Mouse (Mus musculus) spleen, adult 12 weeks (tissue): ENCODE results near the gene Eef1g.
"Not testable (repeated sequence)": the region's sequence is repeated elsewhere in the genome, so short reads cannot be mapped to it uniquely, and the experiment has no call there.

ENCODE experiments used
- DNase-seq: peaks from one replicate; pipeline ENCODE4 v3.0.0; 2022; ENCODE audit warnings: low spot score

The Eef1g gene

DNA sequence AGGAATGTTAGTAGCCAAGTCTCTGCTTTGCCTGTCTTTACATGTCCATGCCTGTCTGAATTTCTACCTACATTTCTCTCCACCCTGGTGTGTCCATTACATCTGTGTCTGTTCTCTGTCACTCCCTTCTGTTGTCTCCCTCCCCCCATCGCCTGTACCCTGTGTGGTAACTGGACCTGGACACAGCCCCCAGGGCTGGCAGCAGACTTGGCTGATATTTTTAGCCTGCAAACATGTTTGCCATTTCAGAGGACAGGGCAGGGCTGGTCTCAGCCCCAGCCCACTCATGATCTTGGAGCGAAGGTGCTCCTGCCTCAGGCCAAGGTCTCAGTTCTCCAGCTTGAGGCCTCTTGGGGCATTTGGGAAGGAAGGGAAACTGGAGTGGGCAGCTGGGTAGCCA is 21.0 kb downstream of the Eef1g start:
- no peak for DNase-seq

DNA sequence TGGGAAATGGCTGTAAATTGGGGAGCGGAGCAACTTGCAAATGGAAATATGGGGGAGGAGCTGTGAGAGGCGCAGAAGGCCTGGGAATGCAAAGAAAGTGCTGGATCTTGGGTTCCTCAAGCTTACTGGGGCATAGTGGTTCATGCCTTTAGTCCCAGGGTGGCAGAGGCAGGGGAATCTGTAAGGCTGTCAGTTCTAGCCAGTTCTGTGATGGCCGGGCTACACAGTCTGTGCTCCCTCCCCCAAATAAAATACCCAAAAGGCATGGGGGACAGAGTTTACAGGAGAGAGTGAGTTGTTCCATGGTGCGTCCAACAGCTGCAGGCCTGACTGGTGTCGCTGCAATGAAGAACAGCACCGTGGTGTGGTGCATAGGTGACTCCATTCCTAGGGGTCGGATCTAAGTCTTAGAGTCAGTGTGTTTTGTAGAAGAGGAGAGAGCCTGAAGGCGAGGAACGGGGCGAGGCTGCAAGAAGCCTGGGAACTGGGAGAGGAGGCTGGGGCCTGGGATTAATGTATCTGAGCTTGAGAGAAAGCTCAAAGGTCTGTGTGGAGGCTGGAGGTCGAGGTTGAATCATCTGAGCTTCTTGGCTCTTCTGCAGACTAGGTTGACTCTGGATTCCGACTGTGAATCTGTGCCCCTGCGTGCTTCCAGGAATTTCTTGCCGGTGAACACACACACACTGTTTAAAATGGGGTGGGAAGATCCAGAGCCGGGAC is 21.7 kb downstream of the Eef1g start:
- no peak for DNase-seq

GRCm38 (mm10) chr19:8989066-8989566 is 22.3 kb downstream of the Eef1g start, which contains the start of gene Ahnak:
Gene Ahnak (plus strand): TSS chr19:8989284.
- DNase-seq: no peak

DNA sequence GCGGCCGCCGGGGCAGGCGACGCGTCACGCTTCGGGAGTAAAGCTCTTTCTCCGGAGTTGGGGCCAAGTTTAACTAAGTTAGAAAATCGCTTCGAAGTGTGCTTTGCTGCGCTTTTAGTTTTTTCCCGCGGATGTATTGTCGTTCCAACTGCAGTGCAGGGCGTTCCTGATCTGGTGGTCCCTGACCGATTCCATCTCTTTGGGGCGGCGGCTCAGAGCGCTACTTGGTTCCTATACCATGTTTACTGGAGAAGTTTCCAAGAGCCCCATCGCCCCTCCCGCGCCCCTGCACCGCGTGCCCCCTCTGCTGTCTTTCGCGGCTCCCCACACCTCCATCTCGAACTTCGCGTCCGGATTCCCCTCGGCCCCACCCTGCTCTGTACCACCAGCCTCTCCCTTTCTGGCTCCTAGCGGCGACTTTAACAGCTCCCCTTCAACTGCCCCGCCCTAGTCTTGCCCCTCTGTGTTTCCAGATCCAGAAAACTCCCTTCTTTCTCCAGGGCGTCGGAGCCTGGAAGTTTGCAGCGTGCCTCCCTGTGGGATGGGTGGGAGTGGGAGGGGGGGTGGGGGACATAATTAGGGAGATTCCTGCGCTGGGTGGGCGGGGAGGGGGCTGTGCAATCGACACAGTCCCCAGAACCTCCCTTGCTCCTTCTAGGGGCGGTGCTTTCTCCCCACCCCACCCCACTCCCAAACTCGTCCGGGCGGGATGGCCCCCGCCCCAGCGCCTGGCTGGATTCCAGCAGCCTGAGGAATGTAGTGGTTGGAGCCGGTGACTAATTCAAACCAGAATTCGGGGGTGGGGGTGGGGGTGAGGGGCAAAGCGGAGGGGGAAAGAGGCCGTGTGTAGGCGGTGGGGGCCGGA is 23.0 kb downstream of the Eef1g start:
- DNase-seq: no peak

GRCm38 (mm10) chr19:8990432-8991102 is 23.7 kb downstream of the Eef1g start:
- DNase-seq: no peak

- no peak for DNase-seq
These were observed 24.5 kb downstream of the Eef1g start for GRCm38 (mm10) chr19:8991245-8991870.

DNA sequence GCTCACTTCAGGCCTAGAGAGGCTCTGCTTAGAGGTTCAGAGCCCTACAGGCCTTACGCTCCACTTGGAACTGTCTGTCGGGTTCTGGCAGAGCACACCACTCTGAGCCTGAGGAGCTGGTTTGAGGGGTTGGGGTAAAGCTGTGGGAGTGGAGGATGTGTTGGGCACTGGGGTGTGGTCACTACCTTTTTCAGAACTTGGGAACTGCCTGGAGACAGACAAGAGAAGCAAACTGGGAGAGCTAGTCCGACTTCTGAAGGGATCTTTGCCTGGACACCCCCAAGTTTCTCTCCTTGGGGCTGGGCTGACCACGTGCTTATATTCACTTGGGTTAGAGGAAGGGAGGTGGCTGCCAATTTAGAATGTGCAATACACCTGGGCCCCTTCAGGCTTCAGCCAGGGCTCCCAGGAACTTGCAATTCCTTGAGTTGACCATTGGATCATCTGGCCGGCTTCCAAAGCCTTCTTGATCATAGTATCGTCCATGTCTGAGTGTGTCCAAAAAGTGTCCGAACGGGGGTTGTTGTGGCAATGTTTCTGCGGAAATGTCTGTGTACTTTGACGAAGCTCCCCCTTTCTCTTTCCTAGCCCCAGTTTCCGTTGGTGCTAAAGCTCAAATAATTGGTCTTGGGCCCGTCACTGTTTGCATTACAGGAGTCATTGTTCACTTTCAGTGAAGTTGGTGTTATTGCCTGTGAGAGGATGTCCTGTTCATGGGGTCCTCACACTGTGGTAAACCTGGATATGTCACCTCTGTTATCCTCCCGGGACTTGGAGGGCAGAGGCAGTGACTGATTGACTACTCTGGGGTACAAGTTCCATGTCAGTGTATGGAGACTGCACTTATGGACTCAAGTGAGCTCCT is 25.3 kb downstream of the Eef1g start:
- DNase-seq: no peak

GRCm38 (mm10) chr19:8992769-8993624 is 26.2 kb downstream of the Eef1g start:
- DNase-seq: peak; percentile 57

GRCm38 (mm10) chr19:8993625-8993912 is 26.7 kb downstream of the Eef1g start:
- DNase-seq: no peak

DNA sequence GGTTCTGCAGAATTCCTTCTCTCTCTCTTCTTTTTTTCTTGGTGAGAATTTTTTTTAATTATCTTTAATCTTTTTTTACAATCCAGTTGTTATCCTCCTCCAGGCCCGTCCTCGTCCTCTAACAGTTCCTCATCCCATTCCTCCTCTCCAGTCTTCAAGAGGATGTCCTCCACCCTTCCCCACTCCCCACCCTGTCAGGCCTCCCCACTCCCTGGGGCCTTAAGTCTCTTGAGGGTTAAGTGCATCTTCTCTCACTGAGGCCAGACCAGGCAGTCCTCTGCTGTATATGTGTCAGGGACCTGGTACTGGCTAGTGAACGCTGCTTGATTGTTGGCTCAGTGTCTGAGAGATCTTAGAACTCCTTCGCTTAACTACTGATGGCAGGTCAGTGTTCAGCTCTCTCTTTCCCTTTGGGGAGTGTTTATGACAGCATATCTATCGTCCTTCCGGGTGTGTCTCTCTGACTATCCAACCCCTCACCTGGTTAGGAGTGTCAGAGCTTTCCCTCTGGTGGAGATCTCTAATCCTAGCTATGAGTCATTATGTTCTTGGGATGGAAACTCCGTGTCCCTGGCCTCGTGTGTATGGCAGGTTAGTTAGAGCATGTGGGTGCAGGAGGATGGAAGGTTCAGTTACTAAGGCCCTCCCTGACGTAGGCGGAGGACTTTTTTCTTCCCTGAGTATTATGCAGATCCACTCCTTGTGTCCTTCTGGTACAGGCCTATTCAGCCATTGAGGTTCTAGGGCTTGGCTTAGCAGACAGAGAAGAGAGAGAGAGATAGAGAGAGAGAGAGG is 28.2 kb downstream of the Eef1g start:
- no peak for DNase-seq

- no peak for DNase-seq
These were observed 29.8 kb downstream of the Eef1g start for GRCm38 (mm10) chr19:8996601-8997000.

DNA sequence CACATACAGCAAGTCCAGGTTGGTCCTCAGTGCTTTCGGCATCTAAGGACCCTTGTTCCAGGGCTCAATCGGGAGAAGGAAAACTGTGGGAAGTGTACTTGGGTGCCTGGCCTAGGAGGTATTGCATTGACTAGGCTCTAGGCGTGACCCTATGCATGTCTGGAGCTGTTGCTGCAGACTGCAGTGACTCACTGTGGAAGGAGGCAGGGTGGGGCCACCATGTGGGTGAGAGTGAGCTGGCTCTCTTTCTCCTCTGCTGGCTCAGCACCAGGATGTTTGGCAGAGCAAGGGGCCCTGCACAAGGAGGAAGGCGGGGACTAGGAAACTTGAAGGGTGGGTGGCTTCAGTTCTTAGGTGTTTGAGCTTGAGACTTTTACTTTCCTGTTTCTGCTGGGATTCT is 30.7 kb downstream of the Eef1g start:
- peak; percentile 39 for DNase-seq

- DNase-seq: no peak
These were observed 31.7 kb downstream of the Eef1g start for GRCm38 (mm10) chr19:8998546-8998945.

- DNase-seq: no peak
These were observed 32.4 kb downstream of the Eef1g start for GRCm38 (mm10) chr19:8999223-8999622.

DNA sequence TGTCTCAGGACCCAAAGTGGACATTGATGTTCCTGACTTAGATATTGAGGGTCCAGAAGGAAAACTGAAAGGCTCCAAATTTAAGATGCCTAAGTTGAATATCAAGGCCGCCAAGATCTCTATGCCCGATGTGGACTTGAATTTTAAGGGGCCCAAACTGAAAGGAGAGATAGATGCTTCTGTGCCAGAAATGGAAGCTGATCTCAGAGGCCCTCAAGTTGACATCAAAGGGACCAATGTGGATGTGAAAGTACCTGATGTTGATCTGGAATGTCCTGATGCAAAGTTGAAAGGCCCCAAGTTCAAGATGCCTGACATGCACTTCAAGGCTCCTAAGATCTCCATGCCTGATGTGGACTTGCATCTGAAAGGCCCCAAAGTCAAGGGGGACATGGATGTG is 40.1 kb downstream of the Eef1g start:
- not testable (repeated sequence) for DNase-seq

DNA sequence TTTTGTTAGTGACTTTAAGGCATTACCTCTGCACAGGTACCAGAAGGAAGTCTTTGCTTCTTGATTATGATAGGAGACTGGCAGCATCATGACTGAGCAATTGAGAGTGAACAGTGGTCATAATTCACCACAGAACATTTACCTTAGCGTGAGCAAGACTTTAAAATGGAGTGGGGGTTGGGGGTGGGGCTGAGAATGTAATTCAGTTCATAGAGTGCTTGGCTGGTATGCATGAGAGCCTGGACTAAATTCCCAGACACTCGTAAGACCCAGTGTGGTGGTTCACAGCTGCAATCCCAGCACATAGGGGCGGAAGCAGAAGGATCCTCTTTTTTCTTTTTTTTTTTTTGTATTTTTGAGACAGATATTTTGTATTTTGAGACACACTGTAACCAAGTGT is 52.5 kb downstream of the Eef1g start:
- no peak for DNase-seq

GRCm38 (mm10) chr19:9023021-9023778 is 56.4 kb downstream of the Eef1g start:
- DNase-seq: no peak

DNA sequence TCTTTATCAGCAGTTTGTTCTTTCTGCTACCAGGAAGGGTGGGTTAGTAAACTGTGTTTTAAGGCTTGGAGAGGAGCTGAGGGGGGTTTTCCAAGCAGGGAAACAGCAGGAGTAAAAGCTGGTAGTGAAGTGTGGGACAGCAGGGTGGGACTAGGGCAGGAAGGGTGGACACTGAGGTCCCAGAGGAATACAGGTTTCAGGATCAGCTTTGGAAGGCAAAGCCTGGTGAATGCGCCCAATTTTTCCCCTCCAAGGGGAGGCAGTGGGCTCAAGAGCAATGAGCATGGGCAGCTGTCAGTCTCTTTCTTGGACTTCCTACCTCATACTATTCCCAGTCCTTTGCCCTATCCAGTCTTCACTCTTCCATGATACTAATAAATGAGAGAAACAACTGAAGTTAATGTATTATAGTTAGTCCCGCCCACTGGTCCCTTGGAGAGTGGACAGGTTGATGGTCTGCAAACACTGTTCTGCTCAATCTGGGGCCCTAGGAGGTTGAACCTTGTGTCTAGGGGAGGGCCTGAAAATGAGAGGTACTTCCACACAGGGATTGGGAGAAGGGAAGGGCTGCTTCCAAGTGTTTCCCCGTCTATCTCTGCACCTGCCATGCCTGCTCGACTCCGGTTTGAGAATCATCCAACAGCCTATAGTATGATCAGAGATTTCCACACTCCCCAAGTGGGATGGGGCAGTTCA is 58.9 kb downstream of the Eef1g start:
- no peak for DNase-seq
